Mouse (Mus musculus) kidney, embryonic 15.5 days (tissue): ENCODE measurements around the gene 1700029F12Rik. TPM values are rescaled to one million over a fixed set of nuclear protein-coding genes. Genes with fewer than 3 reads are reported as not detected.

Experiments
- ATAC-seq: fragments of 200-750 bp; cut with Nextera tagmentation; replicated peaks from 2 replicates; pipeline ENCODE4 v1.8.0; 2017; ENCODE audit warnings: moderate TSS enrichment; ENCODE audit not compliant: low FRiP score
- H3K27ac ChIP-seq: fragments of 300-500 bp; sonication (generic); 2 replicates; pipeline ENCODE4 v1.5.1; 2015; ENCODE audit warnings: mild to moderate bottlenecking, inconsistent platforms
- H3K27me3 ChIP-seq: fragments of 300-500 bp; sonication (generic); 2 replicates; pipeline ENCODE4 v1.6.1; 2015; ENCODE audit warnings: inconsistent platforms
- H3K36me3 ChIP-seq: fragments of 300-500 bp; sonication (generic); 2 replicates; pipeline ENCODE4 v1.6.1; 2015; ENCODE audit warnings: inconsistent platforms
- H3K4me1 ChIP-seq: fragments of 300-500 bp; sonication (generic); 2 replicates; pipeline ENCODE4 v1.6.1; 2015; ENCODE audit warnings: inconsistent platforms
- H3K4me2 ChIP-seq: fragments of 300-500 bp; sonication (generic); 2 replicates; pipeline ENCODE4 v1.6.1; 2015; ENCODE audit warnings: moderate library complexity, mild to moderate bottlenecking, inconsistent platforms
- H3K4me3 ChIP-seq: fragments of 300-500 bp; sonication (generic); replicated peaks from 2 replicates; pipeline ENCODE4 v1.5.1; 2015; ENCODE audit warnings: mild to moderate bottlenecking, inconsistent platforms
- H3K9ac ChIP-seq: fragments of 300-500 bp; sonication (generic); 2 replicates; pipeline ENCODE4 v1.6.1; 2015; ENCODE audit warnings: mild to moderate bottlenecking, inconsistent platforms
- H3K9me3 ChIP-seq: fragments of 300-500 bp; sonication (generic); replicated peaks from 2 replicates; pipeline ENCODE4 v1.6.1; 2016; ENCODE audit warnings: inconsistent platforms
- WGBS: fragments of 180-500 bp; shearing (Covaris S2); methylation state at CpG from one replicate; pipeline ENCODE4 v1.1.7; 2015; ENCODE audit warnings: mixed read lengths; 5-methylcytosine and 5-hydroxymethylcytosine counted together
- polyA plus RNA-seq: library from polyadenylated mRNA; unstranded; fragments of >200 nt; fragmentation: Nextera tagmentation; extraction: Ambion mirVana; gene quantifications from 2 replicates; pipeline ENCODE4 v1.2.1, GENCODE M21; 2015

1700029F12Rik gene
- not detected in 2 replicates for polyA plus RNA-seq

GRCm38 (mm10) chr13:97034262-97034661, at the start of gene 1700029F12Rik:
TSS of gene 1700029F12Rik (minus strand) at chr13:97034362.
- ATAC-seq = no peak
- Histone ChIP-seq H3K27me3 (no peaks in the 10 kb centered on the region), H3K4me2 (no peak within 1 kb of the TSS), H3K4me3 (no peak within 1 kb of the TSS), H3K27ac (no peak within 1 kb of the TSS), H3K36me3 (no peaks in the 10 kb centered on the region), H3K9me3 (no peaks in the 10 kb centered on the region), H3K9ac (no peak within 1 kb of the TSS), H3K4me1 (no peaks in the 10 kb centered on the region)
- 80% methylated on average over 2 of the region's 2 CpGs for WGBS

- Histone ChIP-seq H3K4me3 (no peak overlapping the region), H3K27me3 (no peaks in the 10 kb centered on the region), H3K36me3 (no peaks in the 10 kb centered on the region), H3K4me1 (no peaks in the 10 kb centered on the region), H3K9me3 (no peaks in the 10 kb centered on the region), H3K4me2 (no peak overlapping the region), H3K9ac (no peak overlapping the region), H3K27ac (no peak overlapping the region)
- ATAC-seq = 0 out of 2 replicates have a peak, but pooled peaks have one; percentile 36
- WGBS = 91% methylated on average over 7 of the region's 7 CpGs
These were observed 48.3 kb upstream of the 1700029F12Rik start for GRCm38 (mm10) chr13:97082432-97082831.

GRCm38 (mm10) chr13:97080615-97081014, 46.5 kb upstream of the 1700029F12Rik start:
- Histone ChIP-seq H3K27me3 (no peaks in the 10 kb centered on the region), H3K4me3 (no peak overlapping the region), H3K36me3 (no peaks in the 10 kb centered on the region), H3K9ac (no peak overlapping the region), H3K27ac (no peak overlapping the region), H3K4me1 (no peaks in the 10 kb centered on the region), H3K4me2 (no peak overlapping the region), H3K9me3 (no peaks in the 10 kb centered on the region)
- WGBS = 90% methylated on average over 3 of the region's 3 CpGs
- no peak for ATAC-seq

GRCm38 (mm10) chr13:97080201-97080600, 46.0 kb upstream of the 1700029F12Rik start:
- Histone ChIP-seq H3K4me1 (no peaks in the 10 kb centered on the region), H3K27ac (no peak overlapping the region), H3K9ac (no peak overlapping the region), H3K27me3 (no peaks in the 10 kb centered on the region), H3K36me3 (no peaks in the 10 kb centered on the region), H3K4me3 (no peak overlapping the region), H3K4me2 (no peak overlapping the region), H3K9me3 (no peaks in the 10 kb centered on the region)
- 78% methylated on average over 2 of the region's 2 CpGs for WGBS
- ATAC-seq = no peak

- Histone ChIP-seq H3K9me3 (no peaks in the 10 kb centered on the region), H3K36me3 (no peaks in the 10 kb centered on the region), H3K4me1 (no peaks in the 10 kb centered on the region), H3K4me2 (no peak overlapping the region), H3K9ac (no peak overlapping the region), H3K4me3 (no peak overlapping the region), H3K27ac (no peak overlapping the region), H3K27me3 (peaks cover 12% of the 10 kb centered on the region)
- no peak for ATAC-seq
- WGBS = 93% methylated on average over 2 of the region's 2 CpGs
These were observed 43.4 kb upstream of the 1700029F12Rik start for GRCm38 (mm10) chr13:97077556-97077955.

- no peak for ATAC-seq
- Histone ChIP-seq H3K9ac (no peak overlapping the region), H3K27me3 (peaks cover 33% of the 10 kb centered on the region), H3K36me3 (no peaks in the 10 kb centered on the region), H3K4me3 (no peak overlapping the region), H3K27ac (no peak overlapping the region), H3K4me1 (0 out of 2 replicates have a peak, but pooled peaks cover 3% of the 10 kb centered on the region), H3K9me3 (no peaks in the 10 kb centered on the region), H3K4me2 (no peak overlapping the region)
- 77% methylated on average over 1 of the region's 1 CpGs for WGBS
These were observed 39.3 kb upstream of the 1700029F12Rik start for GRCm38 (mm10) chr13:97073497-97073896.

GRCm38 (mm10) chr13:97071626-97072241, 37.6 kb upstream of the 1700029F12Rik start:
- Histone ChIP-seq H3K27ac (no peak overlapping the region), H3K4me2 (peak overlapping the region; percentile 98), H3K4me3 (peak overlapping the region; percentile 88), H3K9me3 (no peaks in the 10 kb centered on the region), H3K27me3 (peaks cover 48% of the 10 kb centered on the region), H3K4me1 (0 out of 2 replicates have a peak, but pooled peaks cover 3% of the 10 kb centered on the region), H3K36me3 (no peaks in the 10 kb centered on the region), H3K9ac (peak overlapping the region; percentile 61)
- ATAC-seq = peak; percentile 82
- WGBS = under 1% methylated on average over 55 of the region's 76 CpGs

- Histone ChIP-seq H3K4me1 (0 out of 2 replicates have a peak, but pooled peaks cover 3% of the 10 kb centered on the region), H3K4me2 (peak overlapping the region; percentile 98), H3K4me3 (peak overlapping the region; percentile 88), H3K27me3 (peaks cover 49% of the 10 kb centered on the region), H3K9me3 (no peaks in the 10 kb centered on the region), H3K9ac (peak overlapping the region; percentile 61), H3K36me3 (no peaks in the 10 kb centered on the region), H3K27ac (no peak overlapping the region)
- ATAC-seq = peak; percentile 73
- under 1% methylated on average over 78 of the region's 85 CpGs for WGBS
These were observed 36.9 kb upstream of the 1700029F12Rik start for GRCm38 (mm10) chr13:97070931-97071625.

GRCm38 (mm10) chr13:97068151-97068550, 34.0 kb upstream of the 1700029F12Rik start:
- ATAC-seq = no peak
- Histone ChIP-seq H3K4me3 (no peak overlapping the region), H3K27ac (no peak overlapping the region), H3K27me3 (peaks cover 43% of the 10 kb centered on the region), H3K4me2 (no peak overlapping the region), H3K36me3 (no peaks in the 10 kb centered on the region), H3K4me1 (peaks cover 10% of the 10 kb centered on the region), H3K9ac (no peak overlapping the region), H3K9me3 (0 out of 2 replicates have a peak, but pooled peaks cover 7% of the 10 kb centered on the region)
- WGBS = 64% methylated on average over 8 of the region's 8 CpGs

- Histone ChIP-seq H3K9ac (no peak overlapping the region), H3K4me2 (no peak overlapping the region), H3K27ac (no peak overlapping the region), H3K36me3 (no peaks in the 10 kb centered on the region), H3K4me3 (no peak overlapping the region), H3K9me3 (0 out of 2 replicates have a peak, but pooled peaks cover 7% of the 10 kb centered on the region), H3K4me1 (peaks cover 10% of the 10 kb centered on the region), H3K27me3 (peaks cover 38% of the 10 kb centered on the region)
- no peak for ATAC-seq
- 17% methylated on average over 6 of the region's 6 CpGs for WGBS
These were observed 33.5 kb upstream of the 1700029F12Rik start for GRCm38 (mm10) chr13:97067691-97068090.

GRCm38 (mm10) chr13:97066649-97067550, 32.7 kb upstream of the 1700029F12Rik start, which contains the start of gene Fam169a:
TSS of gene Fam169a (plus strand) at chr13:97067286.
- peaks cover 32% of the 10 kb centered on the region for H3K27me3 ChIP-seq
- 0 out of 2 replicates have a peak, but pooled peaks cover 7% of the 10 kb centered on the region for H3K9me3 ChIP-seq
- no peak within 1 kb of the TSS for H3K4me3 ChIP-seq
- H3K27ac ChIP-seq = no peak within 1 kb of the TSS
- peaks cover 10% of the 10 kb centered on the region for H3K4me1 ChIP-seq
- no peaks in the 10 kb centered on the region for H3K36me3 ChIP-seq
- no peak for ATAC-seq
- H3K9ac ChIP-seq = no peak within 1 kb of the TSS
- 64% methylated on average over 15 of the region's 15 CpGs for WGBS
- H3K4me2 ChIP-seq = no peak within 1 kb of the TSS
